Mouse (Mus musculus): ENCODE measurements around the gene Abcd1.

GRCm38 (mm10) chrX:73690917-73691629, 25.3 kb upstream of the Abcd1 start:
- TF ChIP-seq CTCF (IDR thresholded peaks at IDR 0.05; ENCODE audit: low read depth) (peak; percentile 67), EP300 (IDR thresholded peaks at IDR 0.05; ENCODE audit: low read depth) (no peak)

Data from heart, postnatal 0 days (tissue).